Mouse (Mus musculus) forebrain, embryonic 16.5 days (tissue): ENCODE measurements at regions not wholly inside any gene's neighbourhood (a gene's known extent, or its start where the extent isn't known, plus 50 kb on each side); places are given as distances from the start of the nearest gene placed in this dataset.

Experiments
- ATAC-seq: fragments of 200-750 bp; cut with Nextera tagmentation; 2 replicates; pipeline ENCODE4 v1.8.0; 2017; ENCODE audit warnings: mild to moderate bottlenecking, moderate library complexity
- H3K27ac ChIP-seq: fragments of 300-500 bp; sonication (generic); 2 replicates; pipeline ENCODE4 v1.5.1; 2014; ENCODE audit warnings: low read length, control low read depth
- H3K27me3 ChIP-seq: fragments of 300-500 bp; sonication (generic); replicated peaks from 2 replicates; pipeline ENCODE4 v1.6.1; 2014; ENCODE audit warnings: low read length; ENCODE audit not compliant: control insufficient read depth, insufficient read depth
- H3K36me3 ChIP-seq: fragments of 300-500 bp; sonication (generic); 2 replicates; pipeline ENCODE4 v1.6.1; 2014; ENCODE audit not compliant: control insufficient read depth, insufficient read depth
- H3K4me1 ChIP-seq: fragments of 300-500 bp; sonication (generic); replicated peaks from 2 replicates; pipeline ENCODE4 v1.6.1; 2014; ENCODE audit warnings: low read length; ENCODE audit not compliant: control insufficient read depth, insufficient read depth
- H3K4me2 ChIP-seq: fragments of 300-500 bp; sonication (generic); 2 replicates; pipeline ENCODE4 v1.6.1; 2014; ENCODE audit warnings: mild to moderate bottlenecking, low read length, control low read depth
- H3K4me3 ChIP-seq: fragments of 300-500 bp; sonication (generic); replicated peaks from 2 replicates; pipeline ENCODE4 v1.5.1; 2014; ENCODE audit warnings: mild to moderate bottlenecking, low read length, control low read depth
- H3K9ac ChIP-seq: fragments of 300-500 bp; sonication (generic); replicated peaks from 2 replicates; pipeline ENCODE4 v1.6.1; 2014; ENCODE audit warnings: low read depth, low read length, control low read depth
- H3K9me3 ChIP-seq: fragments of 300-500 bp; sonication (generic); 2 replicates; pipeline ENCODE4 v1.6.1; 2016; ENCODE audit warnings: low read length; ENCODE audit not compliant: control insufficient read depth
- WGBS: fragments of 180-500 bp; shearing (Covaris S2); extraction: QIAGEN DNeasy Blood & Tissue Kit; methylation state at CpG from one replicate; pipeline ENCODE4 v1.1.7; 2014; 5-methylcytosine and 5-hydroxymethylcytosine counted together

DNA sequence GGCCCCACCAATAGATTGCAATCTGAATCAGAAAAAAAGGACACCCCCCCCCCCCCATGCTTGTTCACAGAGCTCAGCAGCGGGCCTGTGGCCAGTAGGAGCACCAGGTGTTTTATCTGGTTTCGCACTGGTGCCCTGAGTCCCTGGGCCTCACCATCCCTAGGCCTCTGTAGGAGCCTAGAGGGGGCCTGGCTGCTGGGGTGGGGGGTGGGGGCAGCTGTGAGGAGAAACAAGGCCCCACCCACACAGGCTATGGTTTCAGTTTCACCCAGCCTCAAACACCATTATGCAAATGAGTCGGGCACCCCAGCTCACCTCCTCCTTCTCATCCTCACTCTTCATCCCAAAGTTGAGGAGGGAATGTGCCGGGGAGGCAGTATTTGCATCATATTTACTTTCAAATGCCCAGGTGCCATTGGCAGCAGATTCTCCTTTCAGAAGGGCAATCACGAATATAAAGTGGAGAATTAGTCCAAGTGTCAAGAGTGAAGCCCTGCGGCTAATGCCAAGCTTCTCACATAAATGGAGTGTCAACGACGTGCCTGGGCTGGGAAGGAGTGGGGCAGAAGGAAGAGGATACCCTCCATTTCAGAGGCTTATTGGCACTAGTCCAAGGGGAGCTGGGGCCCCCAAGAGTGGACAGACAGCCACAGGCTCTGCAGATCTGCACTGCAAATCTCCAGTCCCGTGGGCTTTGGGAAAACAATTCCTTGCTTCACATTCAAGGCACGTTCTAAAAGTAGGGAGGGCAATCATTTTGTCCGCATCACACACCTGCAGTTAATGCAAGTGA, 187.7 kb upstream of the Spdye4c start:
- Histone ChIP-seq H3K9me3 (no peaks in the 10 kb centered on the region), H3K27me3 (no peaks in the 10 kb centered on the region), H3K4me2 (no peak overlapping the region), H3K27ac (no peak overlapping the region), H3K9ac (no peak overlapping the region), H3K4me3 (no peak overlapping the region), H3K4me1 (peaks cover 7% of the 10 kb centered on the region), H3K36me3 (no peaks in the 10 kb centered on the region)
- WGBS = 29% methylated on average over 11 of the region's 11 CpGs
- no peak for ATAC-seq

DNA sequence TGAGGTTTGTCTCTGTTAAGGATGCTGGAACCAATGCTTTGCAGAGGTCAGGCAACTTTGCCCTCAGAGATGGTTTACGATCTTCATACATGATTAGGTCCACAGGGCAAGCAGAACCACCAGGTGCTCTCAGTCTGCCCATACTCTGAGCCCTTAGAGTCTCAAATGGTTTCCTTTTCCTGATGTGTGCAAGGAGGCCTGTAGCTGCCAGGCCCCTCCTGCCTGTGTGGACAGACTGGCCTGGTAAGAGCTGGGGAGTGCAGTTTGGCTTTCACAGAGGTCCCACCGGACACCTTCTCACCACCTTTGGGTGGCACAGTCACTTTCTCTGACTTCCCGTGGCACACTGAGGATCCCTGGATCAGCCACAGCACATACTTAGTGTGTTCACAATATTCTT, 186.6 kb upstream of the Spdye4c start:
- no peak overlapping the region for H3K27ac ChIP-seq
- WGBS = 86% methylated on average over 3 of the region's 3 CpGs
- H3K4me3 ChIP-seq = no peak overlapping the region
- H3K9ac ChIP-seq = no peak overlapping the region
- no peaks in the 10 kb centered on the region for H3K36me3 ChIP-seq
- no peaks in the 10 kb centered on the region for H3K9me3 ChIP-seq
- H3K4me2 ChIP-seq = no peak overlapping the region
- no peak for ATAC-seq
- no peaks in the 10 kb centered on the region for H3K27me3 ChIP-seq
- H3K4me1 ChIP-seq = peaks cover 7% of the 10 kb centered on the region

- Histone ChIP-seq H3K9me3 (no peaks in the 10 kb centered on the region), H3K27me3 (no peaks in the 10 kb centered on the region), H3K9ac (no peak overlapping the region), H3K27ac (no peak overlapping the region), H3K36me3 (no peaks in the 10 kb centered on the region), H3K4me1 (peaks cover 7% of the 10 kb centered on the region), H3K4me3 (no peak overlapping the region), H3K4me2 (no peak overlapping the region)
- 72% methylated on average over 7 of the region's 7 CpGs for WGBS
- ATAC-seq = no peak
Measured at GRCm38 (mm10) chr2:128407076-128407475, 183.9 kb upstream of the Spdye4c start.

- WGBS = 36% methylated on average over 6 of the region's 6 CpGs
- Histone ChIP-seq H3K36me3 (no peaks in the 10 kb centered on the region), H3K9ac (no peak overlapping the region), H3K4me1 (no peaks in the 10 kb centered on the region), H3K4me2 (no peak overlapping the region), H3K27me3 (no peaks in the 10 kb centered on the region), H3K4me3 (no peak overlapping the region), H3K9me3 (no peaks in the 10 kb centered on the region), H3K27ac (no peak overlapping the region)
- no peak for ATAC-seq
Measured at GRCm38 (mm10) chr2:128408718-128409117, 182.3 kb upstream of the Spdye4c start.

DNA sequence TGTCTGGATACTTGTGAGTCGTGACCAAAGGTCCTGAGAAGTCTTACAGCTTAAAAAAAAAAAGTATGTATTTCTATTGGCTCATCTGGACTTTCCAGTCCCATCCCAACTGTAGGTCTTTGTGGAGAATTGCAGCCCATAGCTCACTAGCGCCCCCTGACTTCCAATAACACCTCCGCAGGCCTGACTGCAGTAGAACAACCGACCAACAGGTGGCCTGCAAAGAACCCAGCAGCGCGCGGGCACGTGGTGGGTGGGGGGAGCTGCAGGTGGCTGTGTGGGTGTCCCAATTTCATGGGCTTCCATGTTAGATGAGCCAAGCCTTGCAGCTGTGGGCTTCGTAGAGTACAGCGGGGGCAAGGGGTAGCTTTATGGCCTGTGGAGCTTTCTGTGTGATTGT, 178.7 kb upstream of the Spdye4c start:
- WGBS = 12% methylated on average over 10 of the region's 10 CpGs
- ATAC-seq = no peak
- Histone ChIP-seq H3K4me2 (no peak overlapping the region), H3K27ac (no peak overlapping the region), H3K4me1 (no peaks in the 10 kb centered on the region), H3K36me3 (no peaks in the 10 kb centered on the region), H3K9me3 (no peaks in the 10 kb centered on the region), H3K4me3 (no peak overlapping the region), H3K27me3 (no peaks in the 10 kb centered on the region), H3K9ac (no peak overlapping the region)

- H3K27me3 ChIP-seq = no peaks in the 10 kb centered on the region
- no peak for ATAC-seq
- no peaks in the 10 kb centered on the region for H3K36me3 ChIP-seq
- H3K4me1 ChIP-seq = no peaks in the 10 kb centered on the region
- no peak overlapping the region for H3K4me3 ChIP-seq
- no peak overlapping the region for H3K9ac ChIP-seq
- H3K27ac ChIP-seq = no peak overlapping the region
- H3K9me3 ChIP-seq = no peaks in the 10 kb centered on the region
- H3K4me2 ChIP-seq = no peak overlapping the region
- WGBS = 57% methylated on average over 10 of the region's 10 CpGs
Measured at GRCm38 (mm10) chr2:128412974-128413373, 178.0 kb upstream of the Spdye4c start.

GRCm38 (mm10) chr2:128414588-128415240, 176.3 kb upstream of the Spdye4c start:
- 79% methylated on average over 17 of the region's 17 CpGs for WGBS
- H3K27me3 ChIP-seq = no peaks in the 10 kb centered on the region
- H3K4me2 ChIP-seq = no peak overlapping the region
- H3K9ac ChIP-seq = no peak overlapping the region
- H3K4me3 ChIP-seq = no peak overlapping the region
- no peaks in the 10 kb centered on the region for H3K9me3 ChIP-seq
- H3K4me1 ChIP-seq = no peaks in the 10 kb centered on the region
- no peak overlapping the region for H3K27ac ChIP-seq
- no peaks in the 10 kb centered on the region for H3K36me3 ChIP-seq
- ATAC-seq = no peak

GRCm38 (mm10) chr2:128416416-128416815, 174.6 kb upstream of the Spdye4c start:
- Histone ChIP-seq H3K36me3 (no peaks in the 10 kb centered on the region), H3K9ac (no peak overlapping the region), H3K4me1 (no peaks in the 10 kb centered on the region), H3K27me3 (no peaks in the 10 kb centered on the region), H3K4me2 (no peak overlapping the region), H3K4me3 (no peak overlapping the region), H3K27ac (no peak overlapping the region), H3K9me3 (no peaks in the 10 kb centered on the region)
- no peak for ATAC-seq
- 87% methylated on average over 7 of the region's 7 CpGs for WGBS

DNA sequence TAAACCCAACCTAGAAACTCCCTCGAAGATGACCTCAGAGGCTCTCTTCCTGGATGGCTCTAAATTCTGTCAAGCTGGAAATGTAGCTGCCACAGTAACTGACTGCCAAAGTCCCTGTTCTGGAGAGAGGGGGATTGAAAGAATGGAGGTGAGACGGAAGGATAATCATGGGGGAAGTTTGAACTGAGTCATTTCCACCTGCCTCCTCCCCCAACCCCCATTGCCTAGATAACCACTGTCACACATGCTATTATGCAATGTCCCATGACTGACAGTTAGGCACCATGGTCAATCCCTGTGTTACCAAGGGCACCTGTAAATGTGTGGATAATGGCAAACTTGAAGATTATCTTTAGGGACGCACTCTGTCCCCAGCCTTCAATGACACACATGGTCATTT, 172.0 kb upstream of the Spdye4c start:
- Histone ChIP-seq H3K4me3 (no peak overlapping the region), H3K9ac (no peak overlapping the region), H3K9me3 (no peaks in the 10 kb centered on the region), H3K27me3 (no peaks in the 10 kb centered on the region), H3K27ac (no peak overlapping the region), H3K4me1 (no peaks in the 10 kb centered on the region), H3K4me2 (no peak overlapping the region), H3K36me3 (no peaks in the 10 kb centered on the region)
- no peak for ATAC-seq
- WGBS = 77% methylated on average over 3 of the region's 3 CpGs
